Mouse (Mus musculus) embryo, embryonic 10 days (tissue): ENCODE measurements around the gene Inf2.

Source experiments
- DNase-seq: peaks from one replicate; pipeline ENCODE4 v3.0.0-alpha.2; 2015; ENCODE audit warnings: low spot score

Inf2 gene

DNA sequence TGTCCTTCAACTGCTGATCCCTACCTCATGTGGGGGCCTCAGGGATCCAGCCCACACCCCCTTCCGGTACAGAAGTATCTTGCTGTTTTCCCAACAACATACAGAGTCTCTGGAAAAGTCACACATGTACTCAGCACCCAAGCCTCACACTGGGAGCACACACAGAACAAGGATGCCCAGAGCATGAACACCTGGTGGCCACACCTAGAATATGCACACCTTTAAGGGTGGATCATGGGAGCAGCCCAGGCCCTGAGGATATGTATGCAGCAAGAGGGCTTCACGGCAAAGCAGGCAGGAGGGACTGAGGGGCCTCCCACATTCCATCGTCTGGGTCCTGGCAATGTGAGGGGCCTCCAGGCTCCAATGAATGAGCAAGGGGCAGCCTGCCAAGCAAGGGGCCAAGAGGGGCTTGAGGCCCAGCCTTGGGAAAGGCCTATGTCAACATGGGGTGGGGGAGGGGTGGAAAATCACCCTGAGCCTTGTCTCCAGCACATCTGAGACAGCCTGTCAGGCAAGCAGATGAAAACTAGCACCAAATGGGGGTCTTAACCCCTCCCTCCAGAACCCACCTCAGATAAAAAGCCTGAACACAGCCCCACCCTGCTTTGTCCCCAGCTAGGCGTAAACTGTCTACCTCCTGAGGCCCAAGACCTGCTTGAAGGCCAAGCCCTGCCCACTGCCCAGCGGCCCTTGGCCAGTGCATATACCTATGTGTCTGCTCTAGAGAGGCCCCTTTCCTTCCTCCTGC, 72.2 kb downstream of the Inf2 start:
- peak; percentile 73 for DNase-seq

DNA sequence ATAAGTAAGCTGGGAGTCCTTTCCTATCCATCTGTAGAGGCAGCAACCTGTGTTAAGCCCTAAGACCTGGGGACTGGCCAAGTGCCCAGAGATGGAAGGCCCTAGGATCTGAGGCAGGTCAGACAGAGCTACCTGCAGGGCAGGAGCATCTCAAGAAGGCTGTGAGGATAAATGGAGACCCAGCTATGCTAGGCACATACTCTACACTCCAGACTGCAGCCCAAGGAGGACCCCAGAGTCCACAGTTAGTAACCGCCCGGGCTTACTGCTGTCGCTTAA, 72.7 kb downstream of the Inf2 start:
- no peak for DNase-seq

DNA sequence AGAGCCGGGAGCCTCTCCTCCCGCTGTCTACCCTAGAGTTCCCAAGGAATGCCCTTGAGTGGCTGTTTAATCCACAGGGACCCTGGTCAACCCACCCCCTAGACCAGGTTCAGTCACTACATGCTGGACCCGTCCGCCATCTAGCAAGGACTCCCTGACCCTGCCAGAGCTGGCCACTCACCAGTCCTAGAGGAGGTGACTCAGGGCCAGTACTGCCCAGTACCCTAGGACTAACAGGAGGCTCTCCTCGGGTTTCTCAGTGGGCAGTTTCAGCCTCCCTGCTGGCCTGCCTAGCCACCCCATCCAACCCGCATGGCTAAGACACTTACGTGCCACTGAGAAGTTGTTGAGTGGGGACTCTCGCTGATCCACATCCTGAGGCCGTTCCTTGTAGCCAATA, 73.3 kb downstream of the Inf2 start:
- DNase-seq, result no peak

DNA sequence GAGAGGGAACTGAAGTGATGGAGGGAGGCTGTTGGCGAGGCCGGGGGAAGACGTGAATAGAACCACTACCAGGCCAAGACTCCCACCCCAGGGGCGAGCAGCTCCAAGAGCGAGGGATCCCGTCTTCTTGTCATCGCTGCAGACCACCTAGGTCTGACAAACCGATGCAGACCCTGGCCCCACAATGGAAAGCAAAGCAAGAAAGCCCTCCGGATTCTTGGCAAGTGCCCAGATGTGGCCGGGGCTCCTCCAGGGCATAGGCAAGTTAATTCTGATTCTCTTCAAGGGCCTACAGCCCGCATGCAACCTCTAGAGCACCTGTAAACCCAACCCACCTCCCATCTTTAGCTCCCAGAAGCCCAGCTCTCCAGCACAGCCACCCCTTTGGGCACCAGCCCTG, 74.7 kb downstream of the Inf2 start:
- DNase-seq, result no peak

DNA sequence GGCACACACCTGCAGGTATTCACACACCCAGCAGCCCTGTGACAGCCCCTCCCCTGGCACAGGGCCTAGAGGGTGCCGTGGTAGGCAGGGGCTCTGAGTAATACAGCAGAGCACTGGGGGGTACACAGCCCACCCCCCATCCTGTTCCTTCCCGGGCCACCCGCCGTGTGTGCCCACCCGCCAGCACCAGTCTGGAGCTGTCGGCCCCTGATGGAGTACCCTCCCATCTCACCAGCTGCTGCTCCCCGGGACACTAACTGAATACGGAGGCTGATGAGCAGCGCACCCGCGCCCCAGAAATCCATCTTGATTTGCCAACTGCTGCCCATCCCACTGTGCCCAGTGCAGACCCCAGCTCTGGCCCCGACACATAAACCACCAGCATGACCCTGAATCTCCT, 75.1 kb downstream of the Inf2 start:
- DNase-seq, result no peak

DNA sequence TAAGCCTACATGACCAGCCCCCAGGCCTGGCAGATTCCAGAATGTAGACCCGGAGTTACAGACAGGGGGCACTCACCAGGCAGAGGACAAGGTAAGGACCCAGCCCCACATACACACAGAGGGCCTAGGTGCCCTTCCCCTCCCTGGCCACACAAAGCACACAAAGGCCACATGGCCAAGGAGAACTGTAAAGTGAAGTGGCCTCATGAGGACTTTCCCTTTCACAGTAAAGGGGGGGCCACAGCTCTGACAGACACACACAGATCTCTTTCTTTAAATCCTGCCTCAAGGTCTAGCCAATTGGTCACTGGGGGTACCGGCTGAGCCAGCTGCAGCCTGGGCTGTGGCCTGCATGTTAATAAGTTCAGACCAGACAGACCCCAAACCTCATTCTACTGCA, 75.5 kb downstream of the Inf2 start:
- no peak for DNase-seq

DNA sequence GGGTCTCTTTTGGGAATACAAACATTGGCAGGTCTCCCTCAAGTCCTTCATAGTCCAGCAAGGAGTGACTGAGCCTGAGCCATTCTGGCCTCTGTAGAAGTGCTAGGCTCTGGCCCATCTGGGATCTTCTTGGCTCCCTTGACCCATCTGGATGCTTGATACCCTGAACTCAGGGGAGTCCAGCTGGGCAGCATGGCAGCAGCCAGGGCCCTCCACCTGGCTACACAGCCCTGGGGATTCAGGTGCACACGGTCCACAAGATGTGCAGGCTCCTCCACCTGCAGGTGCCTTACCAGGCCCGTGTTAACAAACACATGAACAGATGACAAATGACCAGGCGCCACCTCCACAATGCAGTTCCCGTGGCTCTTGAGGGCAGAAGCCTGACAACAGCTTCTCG, 76.1 kb downstream of the Inf2 start:
- no peak for DNase-seq
